Mouse (Mus musculus) mesoderm, embryonic 11.5 days (tissue): ENCODE results near the gene Nt5c1a.
A peak's percentile ranks its signal among the peaks of the same experiment; 100 is the strongest.

Experiments used
- DNase-seq: peaks from one replicate; pipeline ENCODE4 v3.0.0-alpha.2; 2012; ENCODE audit warnings: low read depth, low spot score

Nt5c1a gene

DNA sequence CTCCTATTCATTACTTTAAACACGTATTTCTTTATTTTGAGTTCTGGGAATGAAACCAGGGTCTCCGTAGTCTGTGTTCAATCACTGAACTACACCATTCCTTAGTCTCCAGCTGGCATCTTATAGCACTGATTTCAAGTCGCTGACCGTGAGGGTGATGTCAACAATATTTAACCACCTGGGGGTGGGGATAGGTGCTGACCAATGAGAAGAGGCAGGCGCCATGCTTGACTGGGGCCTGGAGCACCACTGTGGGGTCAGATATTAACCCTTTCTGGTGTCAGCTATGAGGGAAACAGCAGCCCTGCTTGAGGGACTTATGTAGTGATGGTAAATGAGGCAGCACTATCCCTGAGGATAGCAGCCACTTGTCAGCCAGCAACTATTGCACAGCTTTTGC, 10.1 kb downstream of the Nt5c1a start:
- DNase-seq, result no peak

DNA sequence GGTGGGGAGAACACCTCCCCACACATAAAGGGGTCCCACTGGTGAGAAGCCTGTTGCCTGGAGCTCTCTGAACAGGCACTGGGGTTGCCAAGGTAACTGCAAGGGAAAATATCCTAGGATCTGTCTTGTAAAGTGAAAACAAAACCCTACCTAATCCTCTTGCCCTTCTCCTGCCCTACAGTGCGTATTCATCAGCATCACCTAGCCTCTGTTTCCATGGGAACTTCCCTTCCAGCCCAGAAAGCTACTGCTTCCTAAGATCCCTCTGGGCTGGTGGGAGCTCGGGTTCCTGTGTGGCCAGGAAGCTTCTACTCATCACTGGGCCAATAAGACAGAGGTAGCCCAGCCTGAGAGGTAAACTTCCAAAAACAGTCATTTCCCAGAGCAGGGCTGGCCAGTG, 11.0 kb downstream of the Nt5c1a start:
- DNase-seq, result no peak

DNA sequence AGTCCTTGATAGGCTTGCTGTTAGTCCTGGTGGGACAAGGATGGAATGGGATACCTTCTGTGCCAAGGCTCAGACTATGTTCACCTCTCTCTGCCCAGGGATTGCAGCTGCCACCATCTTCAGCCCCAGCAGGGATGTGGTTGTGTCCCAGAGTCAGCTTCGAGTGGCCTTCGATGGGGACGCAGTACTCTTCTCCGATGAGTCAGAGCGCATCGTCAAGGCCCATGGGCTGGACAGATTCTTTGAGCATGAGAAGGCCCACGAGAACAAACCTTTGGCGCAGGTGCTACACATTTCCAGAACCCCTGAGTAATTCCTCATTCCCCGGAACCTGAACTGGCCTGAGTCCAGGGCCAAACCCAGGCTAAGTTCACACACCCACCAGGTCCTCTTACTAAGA, 12.7 kb downstream of the Nt5c1a start:
- no peak for DNase-seq

- no peak for DNase-seq
These were observed 14.1 kb downstream of the Nt5c1a start for GRCm38 (mm10) chr4:123215367-123215766.

DNA sequence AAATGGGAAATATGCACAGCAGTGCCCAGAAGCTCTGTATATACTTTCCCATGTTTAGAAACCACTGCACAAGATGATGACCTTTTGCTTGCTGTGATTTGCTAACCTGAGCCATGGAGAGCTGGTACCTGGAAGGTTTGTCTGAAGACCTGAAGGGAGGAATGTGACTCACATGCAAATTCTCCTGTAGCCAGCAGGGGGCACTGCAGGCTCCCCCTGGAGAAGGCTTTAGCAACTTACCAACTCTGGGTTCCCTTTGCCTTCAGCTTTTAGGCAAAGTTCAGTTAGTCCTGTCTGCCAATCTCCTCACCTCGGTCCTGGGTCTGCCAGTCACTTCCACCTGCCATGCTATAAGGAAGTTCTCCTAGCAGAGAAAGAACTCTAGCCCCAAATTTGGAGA, 15.5 kb downstream of the Nt5c1a start:
- peak; percentile 72 for DNase-seq

DNA sequence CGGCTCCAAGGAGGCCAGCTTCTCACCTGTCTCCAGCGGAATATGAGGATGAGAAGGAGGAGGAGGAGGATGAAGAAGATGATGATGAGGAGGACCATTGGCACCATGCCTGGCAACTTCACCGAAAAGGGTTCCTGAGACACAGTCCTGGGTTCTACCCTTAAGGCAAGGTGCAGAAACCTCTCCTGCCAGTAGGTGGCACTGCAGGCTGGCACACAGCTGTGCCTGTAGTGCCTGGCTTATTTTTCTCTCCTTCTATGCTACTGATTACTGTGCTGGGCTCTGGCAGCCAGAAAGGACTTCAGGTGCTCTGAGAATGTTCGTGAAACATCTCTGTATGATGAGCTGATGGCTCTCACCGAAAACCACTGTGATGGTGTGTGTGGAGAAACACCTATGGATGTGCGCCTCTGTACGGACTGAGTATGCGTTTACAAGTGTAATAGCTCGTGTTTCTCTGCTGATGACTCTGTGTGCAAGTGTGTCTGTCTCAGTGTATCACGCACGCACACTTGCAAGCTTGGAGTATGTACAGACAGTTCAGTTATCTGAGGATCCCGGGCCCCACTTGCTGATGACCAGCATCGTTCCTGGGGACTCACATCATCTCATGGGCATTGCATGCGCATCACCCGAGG, 18.5 kb downstream of the Nt5c1a start:
- DNase-seq, result peak; percentile 79

DNA sequence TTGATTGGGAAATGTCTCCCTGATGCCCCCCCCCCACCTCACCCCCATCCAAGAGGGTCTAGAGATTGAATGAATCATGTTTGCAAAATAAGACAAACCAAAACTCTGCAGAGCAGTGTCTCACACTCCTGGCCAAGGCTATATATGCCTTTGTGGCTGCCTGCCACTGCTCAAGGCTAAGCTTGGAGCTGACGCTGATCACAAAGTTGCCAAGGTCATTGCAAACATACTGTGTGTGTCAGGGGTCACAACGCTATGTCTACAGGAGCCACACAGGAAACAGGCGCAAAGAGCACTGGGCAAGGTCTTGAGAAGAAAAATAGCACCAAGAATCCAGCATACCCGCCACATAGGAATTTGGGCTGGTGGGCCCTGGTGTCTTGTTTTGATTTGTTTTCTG, 19.3 kb downstream of the Nt5c1a start:
- no peak for DNase-seq

GRCm38 (mm10) chr4:123223309-123223708, 22.0 kb downstream of the Nt5c1a start:
- DNase-seq, result no peak

DNA sequence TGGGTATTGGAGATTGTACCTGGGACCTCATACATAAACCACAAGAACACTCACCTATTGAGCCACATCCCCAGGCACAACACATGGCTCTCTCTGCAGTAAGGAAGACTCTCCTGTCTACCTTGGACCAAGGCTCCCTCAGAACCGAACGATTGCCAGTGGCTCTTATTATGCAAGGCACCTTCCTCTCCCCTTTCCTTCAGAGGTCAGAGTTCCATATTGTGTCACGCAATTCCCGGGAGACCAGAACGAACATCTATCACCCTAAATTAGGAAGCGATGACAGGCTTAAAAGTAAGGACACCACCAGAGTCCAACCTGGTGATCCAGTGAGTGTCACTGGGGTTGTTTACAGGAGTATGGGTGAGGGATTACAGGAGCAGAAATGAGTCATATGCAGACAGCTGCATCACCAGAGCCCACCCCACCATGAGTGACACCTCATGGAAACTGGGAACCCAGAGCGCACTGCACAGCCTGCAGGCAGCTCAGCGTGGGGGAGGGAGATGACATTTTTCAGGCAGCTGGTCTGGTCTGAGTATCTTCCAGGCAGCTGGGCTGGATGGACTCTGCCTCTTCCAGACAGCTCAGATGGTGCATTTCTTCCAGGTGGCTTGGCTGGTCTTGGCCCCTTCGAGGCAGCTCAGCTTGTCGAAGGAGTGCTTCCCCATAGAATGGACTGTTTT, 24.6 kb downstream of the Nt5c1a start:
- peak; percentile 56 for DNase-seq

DNA sequence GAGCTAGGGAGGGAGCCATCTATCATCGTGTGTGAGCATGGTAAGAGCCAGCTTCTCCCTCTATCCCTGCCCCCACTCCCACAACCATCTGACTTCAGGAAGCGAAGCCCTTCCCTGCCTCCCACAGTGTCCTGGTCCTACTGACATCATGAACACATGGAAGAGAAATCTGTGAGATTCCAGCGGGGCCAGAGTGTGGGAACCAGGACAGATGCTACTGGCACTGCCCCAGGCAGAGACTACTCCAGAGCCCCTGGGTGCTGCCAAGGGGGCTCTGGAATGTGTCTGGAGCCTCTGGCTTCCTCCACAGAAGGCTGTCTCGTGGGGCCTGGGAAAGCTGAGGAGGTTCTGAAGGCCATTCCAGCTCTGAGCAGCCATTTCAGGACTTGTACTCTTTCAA, 26.4 kb downstream of the Nt5c1a start:
- DNase-seq, result peak; percentile 55

DNA sequence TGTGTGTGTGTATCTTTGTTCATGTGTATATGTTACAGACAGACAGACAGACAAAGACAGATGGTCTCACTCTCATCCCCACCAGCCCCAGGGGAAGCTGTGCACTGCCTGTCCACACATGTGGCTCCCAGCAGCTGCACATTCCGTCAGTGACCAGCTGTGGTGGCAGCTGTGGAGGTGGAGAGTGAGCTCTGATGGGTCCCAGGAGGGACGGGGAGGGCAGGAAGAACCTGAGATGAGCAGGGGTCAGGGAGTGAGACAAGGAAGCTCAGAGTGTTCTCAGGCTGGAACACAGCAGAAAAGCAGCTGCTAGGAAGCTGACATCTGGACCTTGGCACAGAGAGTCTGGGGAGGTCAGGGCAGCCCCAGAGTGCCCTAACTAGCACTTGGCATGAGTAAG, 27.0 kb downstream of the Nt5c1a start:
- DNase-seq, result peak; percentile 80

DNA sequence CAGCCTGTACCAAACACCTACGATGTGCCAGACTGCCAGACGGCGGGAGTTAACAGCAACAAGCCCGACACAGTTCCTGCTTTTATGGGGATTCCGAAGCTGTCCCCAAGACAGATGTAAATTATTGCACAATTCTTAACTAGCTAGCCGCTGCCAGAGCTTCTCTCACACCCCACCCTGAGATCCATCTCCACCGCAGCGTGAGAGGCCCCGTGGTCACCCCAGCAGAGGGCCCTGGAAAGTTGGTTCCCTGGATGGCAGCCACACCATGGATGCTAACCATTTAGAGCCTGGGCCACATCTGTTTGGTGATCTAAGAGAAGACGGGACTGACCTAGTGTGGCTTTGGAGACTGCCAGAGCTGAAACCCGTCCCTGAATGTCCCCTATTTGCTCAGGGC, 27.9 kb downstream of the Nt5c1a start:
- DNase-seq, result no peak

- no peak for DNase-seq
These were observed 31.5 kb downstream of the Nt5c1a start for GRCm38 (mm10) chr4:123232841-123233240.

DNA sequence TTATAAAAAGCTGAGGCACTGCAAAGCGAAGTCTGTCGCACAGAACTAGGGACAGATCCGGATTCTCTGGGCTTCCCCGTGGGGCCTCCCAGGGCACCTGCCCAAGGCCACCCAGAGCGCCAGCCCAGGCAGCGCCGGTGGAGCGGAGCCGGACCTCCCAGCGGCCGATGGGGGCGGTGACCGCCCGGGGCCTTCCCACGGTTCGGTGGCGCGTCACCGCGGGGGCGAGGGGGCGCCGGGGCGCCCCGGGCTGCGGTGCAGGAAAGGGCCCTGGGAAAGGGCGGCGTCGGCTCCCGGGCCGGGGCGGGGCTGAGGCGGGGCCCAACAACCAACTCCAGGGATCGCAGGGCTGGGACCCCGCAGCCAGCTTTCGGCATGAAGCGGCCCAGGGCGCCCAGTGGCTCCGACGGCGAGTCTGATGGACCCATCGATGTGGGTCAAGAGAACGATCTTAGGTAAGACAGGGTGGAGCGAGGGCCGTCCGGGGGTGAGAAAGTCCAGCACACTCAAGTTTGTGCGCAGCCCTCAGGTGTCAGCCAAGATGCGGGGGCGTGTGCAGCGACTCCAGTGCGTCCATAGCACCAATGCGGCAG, 32.3 kb downstream of the Nt5c1a start, which contains the start of gene Heyl:
TSS of gene Heyl (plus strand) at position 65 of the 593 bp plus-strand sequence.
- peak; percentile 52 for DNase-seq

- peak; percentile 72 for DNase-seq
These were observed 34.6 kb downstream of the Nt5c1a start for GRCm38 (mm10) chr4:123235835-123236430.

DNA sequence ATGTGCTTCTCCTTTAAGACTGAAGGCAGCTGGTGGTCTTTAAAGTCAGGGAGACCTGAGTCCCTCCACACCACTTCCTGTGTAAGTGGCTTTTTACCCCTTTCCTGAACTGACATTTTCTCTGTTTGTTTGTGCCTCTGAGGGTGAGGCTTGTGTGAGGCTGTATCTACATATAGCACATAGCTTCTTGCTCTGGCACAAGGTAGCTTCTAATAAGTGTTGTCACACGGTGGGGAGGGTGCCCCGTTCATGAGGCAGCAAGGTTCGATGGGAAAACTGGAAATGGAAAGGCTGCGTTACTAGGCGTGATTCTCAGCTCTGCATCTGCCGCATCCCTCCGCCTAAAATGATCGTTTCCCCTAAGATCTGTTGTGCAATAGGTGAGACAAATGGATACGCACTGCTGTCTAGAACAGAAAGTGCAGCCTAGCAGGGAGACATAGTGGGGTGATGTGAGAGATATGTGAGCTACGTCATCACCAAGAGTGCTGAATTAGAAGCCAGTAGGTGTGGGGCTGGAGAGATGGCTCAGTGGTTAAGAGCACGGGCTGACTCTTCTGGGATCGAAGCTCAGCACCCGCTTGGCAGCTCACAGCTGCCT, 35.2 kb downstream of the Nt5c1a start:
- no peak for DNase-seq

GRCm38 (mm10) chr4:123237386-123238266, 36.3 kb downstream of the Nt5c1a start:
- DNase-seq, result peak; percentile 44

GRCm38 (mm10) chr4:123239361-123240203, 38.3 kb downstream of the Nt5c1a start:
- DNase-seq, result peak; percentile 74

DNA sequence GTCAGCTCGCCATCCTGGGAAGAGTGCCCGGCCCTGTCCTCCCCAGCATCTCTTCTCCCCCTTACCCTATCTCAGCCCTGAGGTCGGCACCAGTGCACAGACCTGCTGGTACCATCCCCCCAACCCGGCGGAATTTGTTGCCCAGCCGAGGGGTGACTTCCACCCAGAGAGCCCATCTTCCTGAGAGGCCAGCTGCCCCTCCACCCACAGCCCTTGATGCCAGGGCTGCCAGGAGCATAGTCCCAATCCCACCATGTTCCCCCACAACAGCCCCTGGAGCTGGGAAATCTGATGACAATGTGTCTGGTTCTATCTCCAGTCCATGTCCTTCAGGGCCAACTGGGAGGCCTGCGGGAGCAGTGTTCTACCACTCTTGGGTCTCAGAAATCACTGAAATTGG, 44.9 kb downstream of the Nt5c1a start:
- no peak for DNase-seq

DNA sequence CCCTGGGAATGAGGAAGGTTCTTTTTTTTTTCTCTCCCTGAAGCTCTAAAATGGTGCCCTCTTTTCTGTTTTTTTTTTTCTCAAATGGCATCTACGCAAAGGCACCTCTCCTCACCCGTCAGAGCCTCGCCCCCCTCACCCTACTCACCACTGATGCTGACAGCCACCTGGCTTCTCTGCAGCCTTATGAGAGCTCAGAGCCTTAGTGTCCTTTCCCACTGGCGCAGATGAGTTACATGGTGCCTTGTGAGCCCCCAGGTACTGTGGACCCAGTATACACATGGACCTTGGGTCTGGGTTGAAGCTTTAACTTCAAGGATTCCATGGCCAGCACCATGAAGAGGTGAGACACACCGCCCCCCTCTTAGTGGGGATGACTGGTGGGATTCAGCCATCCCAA, 45.3 kb downstream of the Nt5c1a start:
- DNase-seq, result no peak
